Mouse (Mus musculus): ENCODE results near the gene Rgl1.
A peak's percentile ranks its signal among the peaks of the same experiment; 100 is the strongest.
"Not testable (repeated sequence)": the region's sequence is repeated elsewhere in the genome, so short reads cannot be mapped to it uniquely, and the experiment has no call there.

Gene Rgl1

GRCm38 (mm10) chr1:152785446-152785845 lies 19.3 kb upstream of the Rgl1 start:
- DNase-seq (ENCODE audit: low spot score): not testable (repeated sequence)

GRCm38 (mm10) chr1:152784620-152785019 lies 18.5 kb upstream of the Rgl1 start:
- DNase-seq (ENCODE audit: low spot score): no peak

- DNase-seq (ENCODE audit: low spot score): peak; percentile 81
Measured at GRCm38 (mm10) chr1:152779071-152779737, 13.1 kb upstream of the Rgl1 start.

GRCm38 (mm10) chr1:152774601-152775000 lies 8.4 kb upstream of the Rgl1 start:
- DNase-seq (ENCODE audit: low spot score): not testable (repeated sequence)

GRCm38 (mm10) chr1:152771016-152771415 lies 4.9 kb upstream of the Rgl1 start:
- no peak for DNase-seq (ENCODE audit: low spot score)

GRCm38 (mm10) chr1:152767749-152768488 lies 1.8 kb upstream of the Rgl1 start:
- DNase-seq (ENCODE audit: low spot score): peak; percentile 94

GRCm38 (mm10) chr1:152766804-152767748 lies 925 bp upstream of the Rgl1 start:
- peak; percentile 45 for DNase-seq (ENCODE audit: low spot score)

- no peak for DNase-seq (ENCODE audit: low spot score)
Measured at GRCm38 (mm10) chr1:152761791-152762190, 4.4 kb downstream of the Rgl1 start.

GRCm38 (mm10) chr1:152750312-152750965 lies 15.7 kb downstream of the Rgl1 start, which contains the start of gene Apobec4:
TSS of gene Apobec4 (plus strand) at chr1:152750551.
- no peak for DNase-seq (ENCODE audit: low spot score)

GRCm38 (mm10) chr1:152749276-152749675 lies 16.9 kb downstream of the Rgl1 start:
- no peak for DNase-seq (ENCODE audit: low spot score)

GRCm38 (mm10) chr1:152746426-152746825 lies 19.7 kb downstream of the Rgl1 start:
- peak; percentile 90 for DNase-seq (ENCODE audit: low spot score)

GRCm38 (mm10) chr1:152743095-152743826 lies 22.9 kb downstream of the Rgl1 start:
- DNase-seq (ENCODE audit: low spot score): no peak

- DNase-seq (ENCODE audit: low spot score): no peak
Measured at GRCm38 (mm10) chr1:152739374-152739773, 26.8 kb downstream of the Rgl1 start.

- DNase-seq (ENCODE audit: low spot score): no peak
Measured at GRCm38 (mm10) chr1:152738793-152739192, 27.4 kb downstream of the Rgl1 start.

- no peak for DNase-seq (ENCODE audit: low spot score)
Measured at GRCm38 (mm10) chr1:152727604-152728236, 38.4 kb downstream of the Rgl1 start.

GRCm38 (mm10) chr1:152726095-152726494 lies 40.1 kb downstream of the Rgl1 start:
- DNase-seq (ENCODE audit: low spot score): no peak

- peak; percentile 28 for DNase-seq (ENCODE audit: low spot score)
Measured at GRCm38 (mm10) chr1:152724286-152724685, 41.9 kb downstream of the Rgl1 start.

- no peak for DNase-seq (ENCODE audit: low spot score)
Measured at GRCm38 (mm10) chr1:152721535-152722198, 44.5 kb downstream of the Rgl1 start.

GRCm38 (mm10) chr1:152720969-152721368 lies 45.2 kb downstream of the Rgl1 start:
- no peak for DNase-seq (ENCODE audit: low spot score)

- DNase-seq (ENCODE audit: low spot score): no peak
Measured at GRCm38 (mm10) chr1:152718200-152718599, 48.0 kb downstream of the Rgl1 start.

Data from embryo, embryonic 10.5 days (tissue).